ENCODE assay signal across 13 mouse cellular contexts in genomic region chr12:69939291-69939690, GRCm38 (mm10). TPM values are rescaled to one million over a fixed set of nuclear protein-coding genes. Genes with fewer than 3 reads are reported as not detected.
DNase-seq lines count a peak whose midpoint lies in the region; ATAC-seq and TF ChIP-seq lines count a peak whose summit lies in the region.
"Had no signal": no experiment of that assay in that cellular context is flagged by ENCODE, and none has a peak within 500 bp of the region (broad histone marks: within the 10 kb centered on the region; RNA-seq: fewer than 3 reads in every experiment).

No protein-coding gene starts in this region.

- peak; percentile 54 for TF ChIP-seq CTCF in G1E (IDR thresholded peaks at IDR 0.05; ENCODE audit: low read depth, low read length)

- H3K4me3 ChIP-seq in G1E (ENCODE audit: low read depth, low read length): no peak overlapping the region
- H3K4me3 ChIP-seq: forebrain, embryonic 10.5 days; heart, embryonic 13.5 days; hindbrain, embryonic 15.5 days; liver, embryonic 13.5 days had no signal

- H3K4me1 ChIP-seq in G1E (ENCODE audit: insufficient read depth, low read depth, low read length): no peaks in the 10 kb centered on the region
- H3K4me1 ChIP-seq: hindbrain, embryonic 15.5 days had no signal

- peaks cover 5% of the 10 kb centered on the region for H3K27me3 ChIP-seq in G1E (ENCODE audit: insufficient read depth, low read length)
- H3K27me3 ChIP-seq: heart, embryonic 13.5 days; hindbrain, embryonic 15.5 days; liver, embryonic 13.5 days had no signal

- H3K9me3 ChIP-seq in G1E (replicated peaks): no peaks in the 10 kb centered on the region
- H3K9me3 ChIP-seq: forebrain, embryonic 10.5 days; hindbrain, embryonic 15.5 days; liver, embryonic 13.5 days had no signal

- intact Hi-C loops in left cerebral cortex, postnatal 4 days (cut with DNase I): no loop called here

- ATAC-seq in G1E (ENCODE audit: extremely low read depth, insufficient number of reproducible peaks, low FRiP score, poor library complexity, severe bottlenecking): no peak
- peak; percentile 61 for ATAC-seq in megakaryocyte progenitor cell, adult 5-6 weeks (replicated peaks; ENCODE audit: poor library complexity)

- peak; percentile 8 for DNase-seq in left cerebral cortex, postnatal 4 days
- no peak for DNase-seq in left cerebral cortex, adult 11 months (ENCODE audit: low spot score)
- peak; percentile 13 for DNase-seq in thymus, postnatal 14 days
- DNase-seq in thymus, postnatal 10 days (ENCODE audit: low spot score in 2 of 2): no peak
- DNase-seq in G1E (ENCODE audit: low spot score): no peak
- DNase-seq in neural tube, embryonic 10.5 days (ENCODE audit: extremely low spot score, low spot score): no peak
- DNase-seq: cerebellum, adult 18-20 months; kidney, postnatal 10 days; liver, embryonic 13.5 days had no signal

- no peaks in the 10 kb centered on the region for H3K36me3 ChIP-seq in G1E (replicated peaks)
- H3K36me3 ChIP-seq: liver, embryonic 13.5 days had no signal

RNA-seq across cellular contexts. Expression of gene Map4k5, which starts 46.3 kb away (rescaled TPM):
- 10 to 100 TPM; 48.6 to 57.3 TPM for total RNA-seq in left cerebral cortex, postnatal 4 days (2021)
- total RNA-seq in G1E (2014; fragmentation: Nextera tagmentation): 36.4 and 39.4 TPM in 2 replicates
- total RNA-seq in G1E (2017): 33.9 and 34.8 TPM in 2 replicates
- polyA plus RNA-seq in G1E (2012): 4.7 and 5.5 TPM in 2 replicates
- 14.9 and 17.7 TPM in 2 replicates for total RNA-seq in megakaryocyte progenitor cell, adult 5-6 weeks (2015)
- total RNA-seq in megakaryocyte progenitor cell, adult 5-6 weeks (2017): 16.8 and 18.0 TPM in 2 replicates

RNA-seq across cellular contexts. Expression of gene Atl1, which starts 46.9 kb away (rescaled TPM):
- 100 to 1,000 TPM; 168 to 187 TPM for total RNA-seq in left cerebral cortex, postnatal 4 days (2021)
- 2.7 and 2.8 TPM in 2 replicates for total RNA-seq in G1E (2014; fragmentation: Nextera tagmentation)
- 1.3 and 1.6 TPM in 2 replicates for total RNA-seq in G1E (2017)
- 0.51 and 0.55 TPM in 2 replicates for polyA plus RNA-seq in G1E (2012)
- total RNA-seq in megakaryocyte progenitor cell, adult 5-6 weeks (2015): 0.79 and 1.4 TPM in 2 replicates
- total RNA-seq in megakaryocyte progenitor cell, adult 5-6 weeks (2017): 1.4 and 2.6 TPM in 2 replicates

RNA-seq across cellular contexts. Expression of gene Sav1, which starts 47.5 kb away (rescaled TPM):
- total RNA-seq in left cerebral cortex, postnatal 4 days (2021): 10 to 100 TPM; 26.0 to 27.0 TPM
- total RNA-seq in G1E (2014; fragmentation: Nextera tagmentation) (138 and 156 TPM in 2 replicates), G1E (2017) (61.3 and 79.9 TPM in 2 replicates)
- 26.7 and 36.1 TPM in 2 replicates for polyA plus RNA-seq in G1E (2012)
- 93.9 and 96.8 TPM in 2 replicates for total RNA-seq in megakaryocyte progenitor cell, adult 5-6 weeks (2015)
- 35.5 and 42.6 TPM in 2 replicates for total RNA-seq in megakaryocyte progenitor cell, adult 5-6 weeks (2017)

Comparison
In these comparisons a context has a peak if more than half of its experiments do, and no peak if none do; other contexts are left out.
1. DNase-seq: peak in left cerebral cortex, postnatal 4 days (single experiment) and thymus, postnatal 14 days (single experiment); none in left cerebral cortex, adult 11 months (single experiment), thymus, postnatal 10 days (0 of 2), G1E (single experiment) and neural tube, embryonic 10.5 days (single experiment).
2. RNA of gene Atl1, which starts 46.9 kb away (total RNA-seq): 168 to 187 TPM in left cerebral cortex, postnatal 4 days; 1.3 to 2.8 TPM in G1E and 0.79 to 2.6 TPM in megakaryocyte progenitor cell, adult 5-6 weeks; every median in the first group is over 10 times any median in the second.